Mouse (Mus musculus) kidney, embryonic 15.5 days (tissue): ENCODE data around the gene Slc24a2. TPM values are rescaled to one million over a fixed set of nuclear protein-coding genes. Genes with fewer than 3 reads are reported as not detected.

Experiments used
- ATAC-seq: fragments of 200-750 bp; cut with Nextera tagmentation; replicated peaks from 2 replicates; pipeline ENCODE4 v1.8.0; 2017; ENCODE audit warnings: moderate TSS enrichment; ENCODE audit not compliant: low FRiP score
- H3K27ac ChIP-seq: fragments of 300-500 bp; sonication (generic); 2 replicates; pipeline ENCODE4 v1.5.1; 2015; ENCODE audit warnings: mild to moderate bottlenecking, inconsistent platforms
- H3K27me3 ChIP-seq: fragments of 300-500 bp; sonication (generic); 2 replicates; pipeline ENCODE4 v1.6.1; 2015; ENCODE audit warnings: inconsistent platforms
- H3K36me3 ChIP-seq: fragments of 300-500 bp; sonication (generic); 2 replicates; pipeline ENCODE4 v1.6.1; 2015; ENCODE audit warnings: inconsistent platforms
- H3K4me1 ChIP-seq: fragments of 300-500 bp; sonication (generic); 2 replicates; pipeline ENCODE4 v1.6.1; 2015; ENCODE audit warnings: inconsistent platforms
- H3K4me2 ChIP-seq: fragments of 300-500 bp; sonication (generic); 2 replicates; pipeline ENCODE4 v1.6.1; 2015; ENCODE audit warnings: moderate library complexity, mild to moderate bottlenecking, inconsistent platforms
- H3K4me3 ChIP-seq: fragments of 300-500 bp; sonication (generic); replicated peaks from 2 replicates; pipeline ENCODE4 v1.5.1; 2015; ENCODE audit warnings: mild to moderate bottlenecking, inconsistent platforms
- H3K9ac ChIP-seq: fragments of 300-500 bp; sonication (generic); 2 replicates; pipeline ENCODE4 v1.6.1; 2015; ENCODE audit warnings: mild to moderate bottlenecking, inconsistent platforms
- H3K9me3 ChIP-seq: fragments of 300-500 bp; sonication (generic); replicated peaks from 2 replicates; pipeline ENCODE4 v1.6.1; 2016; ENCODE audit warnings: inconsistent platforms
- WGBS: fragments of 180-500 bp; shearing (Covaris S2); methylation state at CpG from one replicate; pipeline ENCODE4 v1.1.7; 2015; ENCODE audit warnings: mixed read lengths; 5-methylcytosine and 5-hydroxymethylcytosine counted together
- polyA plus RNA-seq: library from polyadenylated mRNA; unstranded; fragments of >200 nt; fragmentation: Nextera tagmentation; extraction: Ambion mirVana; gene quantifications from 2 replicates; pipeline ENCODE4 v1.2.1, GENCODE M21; 2015

Slc24a2 gene
- polyA plus RNA-seq, 1 experiment from 2014 or later: 0.19 TPM

GRCm38 (mm10) chr4:87177116-87177515, 53.2 kb downstream of the Slc24a2 start:
- 78% methylated on average over 3 of the region's 3 CpGs for WGBS
- H3K9me3 ChIP-seq: no peaks in the 10 kb centered on the region
- no peaks in the 10 kb centered on the region for H3K27me3 ChIP-seq
- no peak for ATAC-seq
- H3K4me1 ChIP-seq: no peaks in the 10 kb centered on the region
- no peak overlapping the region for H3K9ac ChIP-seq
- H3K27ac ChIP-seq: no peak overlapping the region
- no peak overlapping the region for H3K4me3 ChIP-seq
- no peak overlapping the region for H3K4me2 ChIP-seq
- H3K36me3 ChIP-seq: no peaks in the 10 kb centered on the region

- Histone ChIP-seq H3K4me1 (no peaks in the 10 kb centered on the region), H3K27ac (no peak overlapping the region), H3K4me3 (no peak overlapping the region), H3K27me3 (no peaks in the 10 kb centered on the region), H3K9me3 (no peaks in the 10 kb centered on the region), H3K9ac (no peak overlapping the region), H3K4me2 (no peak overlapping the region), H3K36me3 (no peaks in the 10 kb centered on the region)
- no peak for ATAC-seq
- 90% methylated on average over 6 of the region's 6 CpGs for WGBS
Measured at GRCm38 (mm10) chr4:87163945-87164344, 66.3 kb downstream of the Slc24a2 start.

DNA sequence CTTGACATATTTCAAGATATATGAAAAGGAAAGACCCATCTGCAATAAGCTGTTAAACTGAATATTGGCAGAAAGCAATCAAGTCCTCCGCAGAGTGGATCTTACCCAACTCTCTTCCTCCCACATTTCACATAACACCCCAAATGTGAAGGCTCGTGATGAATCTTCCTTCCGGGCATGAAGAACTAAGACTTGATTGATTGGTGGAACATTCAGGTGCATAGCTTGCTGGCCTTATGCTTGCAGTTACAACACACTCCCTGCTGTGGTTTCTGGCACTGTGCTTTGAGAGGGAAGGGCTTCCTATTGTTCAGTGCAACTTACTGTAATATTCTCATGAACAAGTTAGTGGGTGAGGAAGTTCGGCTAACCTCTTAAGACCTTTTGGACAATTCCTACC, 72.2 kb downstream of the Slc24a2 start:
- H3K9me3 ChIP-seq: no peaks in the 10 kb centered on the region
- 84% methylated on average over 4 of the region's 4 CpGs for WGBS

DNA sequence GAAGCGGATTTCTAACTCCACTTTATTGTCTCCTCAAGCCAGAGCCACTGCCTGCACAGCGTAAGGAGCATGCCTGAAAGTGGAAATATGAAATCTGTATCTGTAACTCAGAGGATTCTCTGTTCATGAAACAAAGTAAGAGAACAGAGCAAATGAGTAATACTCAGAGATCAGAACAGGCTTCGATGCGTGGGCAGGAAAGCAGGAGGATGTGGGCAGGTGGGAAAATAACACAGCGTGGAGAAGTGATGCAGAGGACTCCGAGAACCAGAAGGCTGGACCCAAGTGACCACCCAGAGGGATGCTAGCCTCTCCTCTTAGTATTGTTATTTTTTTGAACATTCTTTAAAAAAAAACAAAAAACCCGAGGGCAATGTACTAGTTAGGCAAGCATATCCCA, 78.3 kb downstream of the Slc24a2 start:
- no peak for ATAC-seq
- WGBS: 81% methylated on average over 7 of the region's 7 CpGs

More for the DNA sequence above, 72.2 kb downstream of the Slc24a2 start:
- no peaks in the 10 kb centered on the region for H3K4me1 ChIP-seq
- H3K27me3 ChIP-seq: no peaks in the 10 kb centered on the region
- no peak overlapping the region for H3K27ac ChIP-seq
- H3K4me3 ChIP-seq: no peak overlapping the region
- no peak overlapping the region for H3K4me2 ChIP-seq
- ATAC-seq: no peak
- H3K9ac ChIP-seq: no peak overlapping the region
- no peaks in the 10 kb centered on the region for H3K36me3 ChIP-seq

GRCm38 (mm10) chr4:87149584-87149983, 80.7 kb downstream of the Slc24a2 start:
- H3K4me3 ChIP-seq: no peak overlapping the region
- H3K9me3 ChIP-seq: no peaks in the 10 kb centered on the region
- no peak overlapping the region for H3K9ac ChIP-seq
- no peak overlapping the region for H3K4me2 ChIP-seq
- H3K27ac ChIP-seq: no peak overlapping the region
- ATAC-seq: no peak
- no peaks in the 10 kb centered on the region for H3K4me1 ChIP-seq
- H3K27me3 ChIP-seq: no peaks in the 10 kb centered on the region
- 80% methylated on average over 2 of the region's 2 CpGs for WGBS
- no peaks in the 10 kb centered on the region for H3K36me3 ChIP-seq

More for the DNA sequence above, 78.3 kb downstream of the Slc24a2 start:
- Histone ChIP-seq H3K9ac (no peak overlapping the region), H3K9me3 (no peaks in the 10 kb centered on the region), H3K27ac (no peak overlapping the region), H3K27me3 (no peaks in the 10 kb centered on the region), H3K36me3 (no peaks in the 10 kb centered on the region), H3K4me2 (no peak overlapping the region), H3K4me3 (no peak overlapping the region), H3K4me1 (no peaks in the 10 kb centered on the region)

GRCm38 (mm10) chr4:87141590-87142365, 88.5 kb downstream of the Slc24a2 start:
- no peak overlapping the region for H3K4me3 ChIP-seq
- no peak overlapping the region for H3K4me2 ChIP-seq
- no peaks in the 10 kb centered on the region for H3K4me1 ChIP-seq
- no peak for ATAC-seq
- no peaks in the 10 kb centered on the region for H3K36me3 ChIP-seq
- H3K9me3 ChIP-seq: no peaks in the 10 kb centered on the region
- H3K27me3 ChIP-seq: no peaks in the 10 kb centered on the region
- H3K27ac ChIP-seq: no peak overlapping the region
- 79% methylated on average over 12 of the region's 12 CpGs for WGBS
- H3K9ac ChIP-seq: no peak overlapping the region

- no peak for ATAC-seq
- no peaks in the 10 kb centered on the region for H3K4me1 ChIP-seq
- no peak overlapping the region for H3K27ac ChIP-seq
- H3K9me3 ChIP-seq: no peaks in the 10 kb centered on the region
- no peak overlapping the region for H3K9ac ChIP-seq
- no peak overlapping the region for H3K4me2 ChIP-seq
- no peak overlapping the region for H3K4me3 ChIP-seq
- H3K36me3 ChIP-seq: no peaks in the 10 kb centered on the region
- no peaks in the 10 kb centered on the region for H3K27me3 ChIP-seq
- WGBS: 74% methylated on average over 3 of the region's 3 CpGs
Measured at GRCm38 (mm10) chr4:87140901-87141300, 89.4 kb downstream of the Slc24a2 start.

DNA sequence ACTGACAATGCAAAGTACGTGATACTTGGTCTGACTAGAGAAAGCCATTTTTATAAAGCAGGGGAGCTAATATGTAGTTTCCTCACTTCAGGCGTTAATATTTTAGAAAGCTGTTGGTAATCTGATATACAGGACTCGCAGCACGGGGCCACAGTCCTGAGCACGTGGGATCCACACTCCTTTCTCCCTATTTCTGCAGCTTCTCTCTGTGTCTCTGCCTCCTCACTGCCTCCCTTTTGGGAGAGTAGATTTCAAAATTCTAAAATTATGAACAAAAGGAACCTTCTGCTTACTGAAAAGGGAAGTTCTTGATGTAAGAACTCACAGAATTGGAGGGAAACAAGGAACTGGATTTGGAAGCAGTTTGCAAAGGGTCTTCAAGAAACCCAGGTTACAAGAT, 97.8 kb downstream of the Slc24a2 start:
- WGBS: 63% methylated on average over 5 of the region's 5 CpGs
- Histone ChIP-seq H3K9me3 (no peaks in the 10 kb centered on the region), H3K27me3 (no peaks in the 10 kb centered on the region), H3K4me3 (no peak overlapping the region), H3K9ac (no peak overlapping the region), H3K36me3 (no peaks in the 10 kb centered on the region), H3K4me1 (no peaks in the 10 kb centered on the region), H3K27ac (no peak overlapping the region), H3K4me2 (no peak overlapping the region)
- ATAC-seq: no peak

GRCm38 (mm10) chr4:87126756-87127155, 103.5 kb downstream of the Slc24a2 start:
- Histone ChIP-seq H3K27ac (no peak overlapping the region), H3K36me3 (no peaks in the 10 kb centered on the region), H3K9me3 (no peaks in the 10 kb centered on the region), H3K27me3 (no peaks in the 10 kb centered on the region), H3K4me1 (no peaks in the 10 kb centered on the region), H3K4me3 (no peak overlapping the region), H3K4me2 (no peak overlapping the region), H3K9ac (no peak overlapping the region)
- WGBS: 71% methylated on average over 4 of the region's 4 CpGs
- ATAC-seq: no peak

GRCm38 (mm10) chr4:87119758-87120157, 110.5 kb downstream of the Slc24a2 start:
- Histone ChIP-seq H3K36me3 (no peaks in the 10 kb centered on the region), H3K9me3 (no peaks in the 10 kb centered on the region), H3K27me3 (no peaks in the 10 kb centered on the region), H3K4me2 (no peak overlapping the region), H3K9ac (no peak overlapping the region), H3K4me3 (no peak overlapping the region), H3K4me1 (no peaks in the 10 kb centered on the region), H3K27ac (no peak overlapping the region)
- ATAC-seq: no peak
- 37% methylated on average over 4 of the region's 4 CpGs for WGBS

- Histone ChIP-seq H3K27me3 (no peaks in the 10 kb centered on the region), H3K4me2 (no peak overlapping the region), H3K4me3 (no peak overlapping the region), H3K9ac (no peak overlapping the region), H3K27ac (no peak overlapping the region), H3K36me3 (no peaks in the 10 kb centered on the region), H3K4me1 (no peaks in the 10 kb centered on the region), H3K9me3 (no peaks in the 10 kb centered on the region)
- 71% methylated on average over 4 of the region's 4 CpGs for WGBS
- ATAC-seq: no peak
Measured at GRCm38 (mm10) chr4:87115726-87116125, 114.6 kb downstream of the Slc24a2 start.

GRCm38 (mm10) chr4:87109331-87110059, 120.8 kb downstream of the Slc24a2 start:
- H3K4me2 ChIP-seq: no peak overlapping the region
- no peaks in the 10 kb centered on the region for H3K4me1 ChIP-seq
- no peak overlapping the region for H3K27ac ChIP-seq
- no peak overlapping the region for H3K4me3 ChIP-seq
- H3K36me3 ChIP-seq: no peaks in the 10 kb centered on the region
- no peaks in the 10 kb centered on the region for H3K9me3 ChIP-seq
- ATAC-seq: no peak
- H3K9ac ChIP-seq: no peak overlapping the region
- no peaks in the 10 kb centered on the region for H3K27me3 ChIP-seq
- 88% methylated on average over 8 of the region's 8 CpGs for whole genome bisulfite sequencing
